Mouse (Mus musculus): ENCODE data around the gene Nat8f1.
"Not testable (repeated sequence)": the region's sequence is repeated elsewhere in the genome, so short reads cannot be mapped to it uniquely, and the experiment has no call there.

Nat8f1 gene

DNA sequence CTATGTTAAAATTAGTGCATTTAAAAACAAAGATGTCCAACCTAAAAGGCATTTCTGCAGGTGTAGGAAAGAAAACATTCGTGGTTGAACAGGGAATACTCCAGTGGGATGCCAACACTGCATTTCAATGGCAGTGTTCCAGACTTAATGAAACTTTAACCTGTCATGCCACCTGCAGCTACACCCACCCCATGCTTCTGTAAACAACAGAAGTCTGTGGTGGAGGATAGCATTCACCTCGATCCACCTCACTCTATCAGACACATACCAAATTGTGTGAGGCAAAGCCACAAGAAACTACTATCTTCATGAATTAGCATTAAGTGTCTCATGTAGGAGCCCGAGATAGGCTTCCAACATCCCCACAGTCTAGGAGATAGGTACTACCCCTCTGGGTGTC is 7.1 kb downstream of the Nat8f1 start:
- DNase-seq (ENCODE audit: extremely low spot score, low spot score) = no peak

DNA sequence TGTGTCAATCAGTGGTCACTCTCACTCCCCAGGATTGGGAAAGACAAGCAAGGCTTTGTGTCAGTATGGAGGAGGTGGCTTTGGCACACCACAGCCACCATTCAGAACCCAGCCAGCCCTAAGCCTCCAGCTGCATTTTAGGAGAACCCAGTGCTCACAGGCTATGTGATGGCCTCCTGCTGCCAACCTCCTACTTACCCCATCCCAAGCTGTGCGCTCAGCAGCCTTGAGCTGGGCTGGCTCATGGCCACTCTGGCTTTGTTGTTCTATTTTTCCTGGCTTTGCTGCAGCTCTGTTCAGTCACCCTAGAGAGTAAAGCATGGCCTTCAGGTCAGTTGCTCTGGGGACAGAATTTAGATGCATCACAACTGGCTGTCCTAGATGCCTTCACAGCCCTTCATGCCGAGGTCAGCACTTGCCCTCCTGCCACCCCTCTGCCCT is 8.6 kb downstream of the Nat8f1 start:
- not testable (repeated sequence) for DNase-seq (ENCODE audit: extremely low spot score, low spot score)

DNA sequence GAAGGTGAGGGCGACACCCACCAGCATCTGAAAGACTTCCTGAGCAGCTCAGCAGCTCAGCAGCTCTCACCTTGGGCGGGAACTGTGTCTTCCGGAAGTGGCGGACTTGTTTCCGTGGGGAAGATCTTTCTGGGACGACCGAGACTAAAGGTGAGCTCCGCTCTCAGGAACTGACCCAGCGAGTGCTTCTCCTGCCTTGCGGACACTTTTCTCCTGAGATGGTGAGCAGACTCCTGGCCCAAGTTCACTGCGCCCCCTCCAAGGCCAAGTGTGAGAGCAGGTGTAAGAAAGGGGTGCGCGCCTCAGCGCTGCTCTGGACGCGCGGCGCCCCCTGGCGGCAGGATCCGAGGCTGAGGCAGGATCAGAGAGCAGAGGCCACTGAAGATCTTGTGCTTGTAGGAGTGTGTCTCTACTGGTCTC is 10.8 kb downstream of the Nat8f1 start, which contains the start of gene Nat8f4:
Nat8f4 (minus strand) TSS at position 243 of the 420 bp plus-strand sequence.
- DNase-seq (ENCODE audit: extremely low spot score, low spot score) = peak; percentile 60

DNA sequence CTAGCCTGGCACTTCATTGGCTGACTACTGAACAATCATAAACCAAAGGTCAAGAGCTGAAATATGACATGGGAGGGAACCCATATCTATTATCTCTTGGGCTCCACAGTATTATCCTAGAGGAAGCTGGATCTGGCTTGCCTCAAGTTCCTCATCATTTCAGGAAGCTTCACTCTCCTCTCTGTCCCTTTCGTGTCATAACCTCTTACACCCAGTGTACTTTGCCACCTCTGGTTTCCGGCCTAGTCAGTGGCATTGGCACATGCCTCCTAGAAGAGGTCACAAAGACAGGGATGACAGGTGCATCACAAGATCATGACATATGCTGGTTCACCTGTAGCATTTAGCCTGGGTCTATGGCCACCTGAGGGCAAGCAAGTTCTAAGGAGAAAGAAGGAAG is 13.2 kb downstream of the Nat8f1 start:
- no peak for DNase-seq (ENCODE audit: extremely low spot score, low spot score)

DNA sequence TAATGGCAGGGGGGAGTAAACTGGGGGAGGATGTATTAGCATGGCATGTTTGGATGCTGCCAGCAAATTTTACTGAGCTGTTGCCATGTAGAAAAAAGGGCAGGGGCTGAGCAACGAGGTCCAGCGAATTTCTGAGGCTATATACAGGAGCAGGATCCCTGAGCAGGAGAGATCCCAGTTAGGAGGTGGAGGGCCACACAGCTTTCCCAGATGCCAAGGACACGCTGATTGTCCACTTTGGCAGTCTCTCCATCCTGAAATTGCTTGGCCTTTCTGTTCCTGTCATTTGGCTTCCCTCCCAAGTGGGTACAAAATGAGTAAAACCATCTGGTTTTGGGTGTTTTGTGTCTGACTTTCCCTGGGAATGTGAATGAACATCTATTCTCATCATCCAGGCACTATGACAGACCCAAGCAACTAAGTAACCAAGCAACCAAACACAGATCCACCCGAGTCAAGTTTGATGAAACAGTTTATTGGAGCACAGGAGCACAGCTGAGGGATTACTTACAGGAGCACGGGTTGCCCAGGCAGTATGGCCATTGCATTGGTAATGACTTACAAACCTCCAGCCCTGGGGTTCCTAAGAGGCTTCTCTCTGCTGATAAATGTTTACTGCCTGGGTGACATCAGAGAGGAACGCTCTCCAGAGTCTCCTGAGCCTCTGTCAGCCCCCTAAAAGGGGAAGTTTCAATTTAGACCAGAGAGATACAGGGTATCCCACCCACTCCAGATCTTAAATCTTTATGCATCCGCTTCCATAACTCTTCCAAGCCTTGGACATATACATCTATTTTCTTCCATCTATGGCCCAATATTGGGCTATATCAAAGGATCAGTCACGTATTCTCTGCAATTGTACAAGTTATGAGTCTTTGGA is 16.7 kb downstream of the Nat8f1 start:
- not testable (repeated sequence) for DNase-seq (ENCODE audit: extremely low spot score, low spot score)

DNA sequence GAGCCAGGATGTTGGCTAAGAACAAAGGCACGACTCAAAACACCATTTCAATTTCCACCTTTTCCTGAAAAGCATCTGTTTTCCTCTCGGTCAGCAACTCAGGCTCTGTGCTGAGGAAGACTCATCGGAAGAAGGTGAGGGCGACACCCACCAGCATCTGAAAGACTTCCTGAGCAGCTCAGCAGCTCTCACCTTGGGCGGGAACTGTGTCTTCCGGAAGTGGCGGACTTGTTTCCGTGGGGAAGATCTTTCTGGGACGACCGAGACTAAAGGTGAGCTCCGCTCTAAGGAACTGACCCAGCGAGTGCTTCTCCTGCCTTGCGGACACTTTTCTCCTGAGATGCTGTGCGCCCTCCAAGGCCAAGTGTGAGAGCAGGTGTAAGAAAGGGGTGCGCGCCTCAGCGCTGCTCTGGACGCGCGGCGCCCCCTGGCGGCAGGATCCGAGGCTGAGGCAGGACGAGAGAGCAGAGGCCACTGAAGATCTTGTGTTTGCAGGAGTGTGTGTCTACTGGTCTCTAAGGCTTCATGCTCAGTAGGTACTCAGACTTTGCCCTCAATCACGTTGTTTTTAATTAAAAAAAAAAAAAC is 20.3 kb downstream of the Nat8f1 start:
- DNase-seq (ENCODE audit: extremely low spot score, low spot score) = not testable (repeated sequence)

DNA sequence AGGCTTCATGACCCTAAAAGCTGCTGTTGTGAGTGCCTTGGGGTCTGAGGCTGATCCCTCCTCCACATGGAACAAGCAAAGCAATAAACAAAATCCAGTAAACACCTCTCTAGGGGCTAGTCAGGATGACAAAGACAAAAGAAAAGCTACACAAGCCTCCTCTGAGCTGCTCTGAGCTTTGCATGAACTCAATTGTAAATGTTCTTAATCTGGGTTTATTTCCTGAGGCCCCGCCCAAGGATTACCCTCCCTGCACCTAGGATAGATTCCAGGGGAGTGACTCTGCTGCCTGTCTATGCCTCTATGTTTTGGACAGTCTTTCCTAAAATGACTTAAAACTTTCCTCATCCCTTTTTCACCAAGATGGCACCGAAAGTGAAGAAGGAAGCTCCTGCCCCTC is 26.5 kb downstream of the Nat8f1 start:
- DNase-seq (ENCODE audit: extremely low spot score, low spot score) = peak; percentile 1

DNA sequence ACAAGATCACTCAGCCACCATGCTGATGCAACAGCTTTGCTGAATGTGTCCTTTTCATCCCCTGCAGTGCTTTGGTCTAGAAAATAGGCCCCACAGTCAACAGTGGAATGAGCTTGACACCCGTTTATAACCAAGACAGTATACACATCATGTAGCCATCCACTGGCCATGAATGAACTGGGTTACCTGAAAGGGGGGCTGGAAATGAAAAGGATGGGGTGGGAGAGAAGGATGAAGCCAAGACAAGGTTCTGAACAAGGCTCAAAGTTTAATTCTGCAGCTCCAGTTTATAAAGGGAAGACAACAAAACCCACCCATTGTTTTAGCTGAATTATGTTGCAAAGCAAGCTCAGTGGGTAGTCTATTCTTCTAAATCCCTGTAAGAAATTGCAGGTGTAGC is 31.2 kb downstream of the Nat8f1 start:
- peak; percentile 3 for DNase-seq (ENCODE audit: extremely low spot score, low spot score)

DNA sequence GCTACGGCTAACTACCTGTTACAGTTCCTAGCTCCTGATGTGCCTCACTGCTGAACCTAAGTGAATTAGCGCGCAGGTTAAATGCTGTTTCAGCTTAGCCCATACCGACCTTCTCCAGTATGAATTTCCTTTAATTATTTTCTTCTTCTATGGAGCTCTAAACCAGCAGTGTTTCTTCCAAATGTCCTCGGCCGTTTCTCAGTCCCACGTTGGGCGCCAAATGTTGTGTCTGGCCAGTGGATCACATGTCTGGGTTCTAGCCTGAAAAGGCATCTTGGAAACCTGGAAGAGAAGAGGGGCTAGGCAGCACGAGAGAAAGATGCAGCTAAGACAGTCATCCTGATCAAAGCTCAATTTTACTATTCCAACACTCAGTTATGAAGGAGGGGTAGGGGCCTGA is 32.2 kb downstream of the Nat8f1 start:
- DNase-seq (ENCODE audit: extremely low spot score, low spot score) = not testable (repeated sequence)

DNA sequence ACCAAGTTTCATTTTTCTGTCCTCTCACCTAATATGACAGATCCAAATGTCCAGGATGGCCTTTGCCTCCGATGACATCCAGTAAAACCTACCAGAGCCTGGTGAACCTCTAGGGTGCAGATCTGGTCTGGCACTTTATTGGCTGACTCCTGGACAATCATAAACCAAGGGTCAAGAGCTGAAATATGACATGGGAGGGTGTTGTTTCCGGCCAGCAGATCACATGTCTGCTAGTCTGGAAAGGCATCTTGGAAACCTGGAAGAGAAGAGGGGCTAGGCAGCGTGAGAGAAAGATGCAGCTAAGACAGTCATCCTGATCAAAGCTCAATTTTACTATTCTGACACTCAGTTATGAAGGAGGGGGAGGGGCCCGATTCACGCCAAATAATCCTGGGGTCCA is 46.5 kb downstream of the Nat8f1 start, which contains the start of gene Nat8f2:
Nat8f2 (minus strand) TSS at position 153 of the 400 bp plus-strand sequence.
- DNase-seq (ENCODE audit: extremely low spot score, low spot score) = not testable (repeated sequence)

DNA sequence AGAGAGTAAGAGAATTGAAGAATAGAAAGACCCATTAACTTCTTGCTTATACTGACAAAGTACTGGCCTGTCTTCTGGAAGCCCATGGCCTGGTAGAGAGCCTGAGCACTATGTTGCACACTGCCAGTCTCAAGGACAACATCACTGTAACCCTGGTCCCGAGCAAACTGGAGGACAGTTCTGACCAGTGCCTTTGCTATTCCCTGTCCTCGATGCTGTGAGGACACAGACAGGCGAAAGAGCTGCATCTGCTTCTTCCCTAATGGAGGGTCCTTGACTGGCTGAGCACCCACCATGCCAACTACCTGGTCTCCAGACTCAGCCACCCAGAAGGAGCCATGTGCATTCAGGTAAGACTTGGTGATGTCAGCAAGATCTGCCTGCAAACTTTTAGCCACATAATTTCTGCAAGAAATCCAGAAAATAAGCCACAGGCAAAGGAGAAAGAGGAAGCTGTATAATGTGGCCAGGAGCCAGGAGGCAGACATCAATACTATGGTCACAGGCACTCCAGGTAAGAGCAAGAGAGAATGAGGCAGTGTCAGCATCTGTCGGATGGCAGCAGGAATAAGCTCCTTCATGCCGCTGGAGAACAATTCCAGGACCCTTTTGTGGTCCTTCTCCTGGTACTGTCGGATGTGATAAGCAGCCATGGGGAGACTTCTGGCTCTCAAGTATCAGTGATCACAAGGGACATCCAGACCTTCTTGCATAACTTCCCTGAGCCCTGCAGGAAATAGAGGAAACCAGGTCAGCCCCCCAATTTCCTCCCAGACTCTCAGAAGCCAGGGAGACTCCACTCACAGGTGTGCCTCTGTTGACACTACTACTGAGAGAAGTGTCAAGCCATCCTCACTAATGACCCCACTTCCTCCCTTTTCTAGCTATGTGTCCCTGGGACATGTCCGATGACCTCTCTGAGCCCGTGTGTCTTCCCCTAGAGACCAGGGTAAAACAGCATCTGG is 47.5 kb downstream of the Nat8f1 start:
- DNase-seq (ENCODE audit: extremely low spot score, low spot score) = peak; percentile 7

DNA sequence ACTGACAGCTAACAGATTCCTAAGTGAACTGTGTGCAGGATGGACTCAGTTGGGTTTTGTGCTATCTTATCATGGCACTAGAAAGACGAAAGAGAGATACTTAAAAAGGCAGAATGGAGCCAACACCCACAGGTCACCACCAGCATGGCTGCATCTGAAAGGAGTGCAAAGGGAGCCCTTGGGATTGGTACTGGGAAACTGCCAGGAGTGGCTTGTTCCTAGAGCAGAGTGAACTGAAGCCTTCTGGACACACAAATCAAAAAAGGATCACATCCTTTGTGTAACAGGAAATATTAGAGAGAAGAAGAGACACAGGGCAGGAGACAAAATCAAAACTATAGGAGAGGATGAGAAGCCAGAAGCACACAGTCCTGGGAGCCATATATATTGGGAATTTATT is 48.5 kb downstream of the Nat8f1 start:
- peak; percentile 3 for DNase-seq (ENCODE audit: extremely low spot score, low spot score)

DNA sequence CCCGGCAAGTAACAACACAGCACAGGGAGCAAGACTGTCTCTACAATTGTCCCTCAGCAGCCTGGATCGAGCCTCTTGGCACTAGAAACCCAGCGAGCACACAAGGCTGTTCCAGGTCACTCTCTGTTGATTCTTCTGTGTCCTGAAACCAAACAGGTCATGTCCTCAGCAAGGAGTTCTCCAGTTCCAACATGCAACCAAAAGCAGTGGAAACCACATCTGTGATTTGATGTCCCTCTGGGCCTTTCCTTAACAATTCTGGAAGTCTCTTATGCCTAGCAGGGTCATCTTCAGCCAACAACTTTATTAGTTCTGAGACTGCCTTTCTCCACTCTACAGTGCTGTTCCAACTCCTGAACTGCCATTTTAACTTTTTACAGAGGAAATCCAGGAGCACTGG is 49.3 kb downstream of the Nat8f1 start:
- peak; percentile 9 for DNase-seq (ENCODE audit: extremely low spot score, low spot score)

DNA sequence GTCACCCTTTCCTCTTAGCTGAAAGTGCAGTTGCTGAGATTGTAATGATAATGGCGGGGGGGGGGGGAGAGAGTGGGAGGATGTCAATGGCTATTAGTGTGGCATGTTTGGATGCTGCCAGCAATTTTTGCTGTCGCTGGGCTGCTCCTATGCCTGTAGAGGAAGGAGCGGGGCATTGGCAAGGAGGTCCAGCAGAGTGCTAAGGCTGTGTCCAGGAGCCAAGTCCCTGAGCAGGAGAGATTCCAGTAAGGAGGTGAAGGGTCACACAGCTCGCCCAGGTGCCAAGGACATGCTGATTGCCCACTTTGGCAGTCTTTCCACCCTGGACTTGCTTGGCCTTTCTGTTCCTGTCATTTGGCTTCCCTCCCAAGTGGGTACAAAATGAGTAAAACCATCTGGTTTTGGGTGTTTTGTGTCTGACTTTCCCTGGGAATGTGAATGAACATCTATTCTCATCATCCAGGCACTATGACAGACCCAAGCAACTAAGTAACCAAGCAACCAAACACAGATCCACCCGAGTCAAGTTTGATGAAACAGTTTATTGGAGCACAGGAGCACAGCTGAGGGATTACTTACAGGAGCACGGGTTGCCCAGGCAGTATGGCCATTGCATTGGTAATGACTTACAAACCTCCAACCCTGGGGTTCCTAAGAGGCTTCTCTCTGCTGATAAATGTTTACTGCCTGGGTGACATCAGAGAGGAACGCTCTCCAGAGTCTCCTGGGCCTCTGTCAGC is 50.4 kb downstream of the Nat8f1 start:
- peak; percentile 10 for DNase-seq (ENCODE audit: extremely low spot score, low spot score)

DNA sequence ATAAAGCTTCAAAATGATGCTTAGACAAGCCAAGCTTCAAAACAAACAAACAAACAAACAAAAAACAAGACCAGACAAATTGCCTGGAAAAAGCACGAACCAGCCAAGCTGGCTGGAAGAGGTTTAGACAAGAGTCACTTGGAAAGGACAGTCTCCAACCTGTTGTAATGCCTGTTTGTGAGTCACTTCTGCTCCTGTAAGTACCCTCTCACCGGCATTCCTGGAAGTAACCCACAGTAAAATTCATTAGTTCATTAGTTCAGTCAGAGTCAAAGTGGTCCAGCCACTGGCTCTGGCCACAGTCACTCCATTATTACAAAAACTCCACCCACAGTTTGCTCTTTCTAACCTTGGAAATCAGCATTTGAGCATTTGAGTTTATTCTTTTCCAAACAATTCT is 51.6 kb downstream of the Nat8f1 start:
- DNase-seq (ENCODE audit: extremely low spot score, low spot score) = peak; percentile 1

DNA sequence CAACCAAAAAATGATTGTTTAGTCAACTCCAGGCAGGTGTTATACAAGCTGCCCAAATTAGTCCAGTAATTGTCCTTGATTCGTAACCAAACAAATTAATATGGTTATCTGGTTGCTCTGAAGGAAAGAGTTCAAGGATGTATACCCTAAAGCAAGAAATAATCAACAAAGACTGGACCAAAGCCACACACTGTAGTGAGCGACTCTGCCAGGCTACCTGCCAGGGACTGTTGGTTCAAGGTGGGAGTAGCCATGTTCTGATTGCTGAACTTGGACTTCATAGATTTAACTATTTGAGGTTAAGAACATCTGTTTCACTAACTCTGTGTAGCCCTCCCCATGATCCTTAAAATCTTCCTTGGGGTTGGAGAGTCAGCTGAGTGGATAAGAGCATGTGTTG is 52.4 kb downstream of the Nat8f1 start:
- no peak for DNase-seq (ENCODE audit: extremely low spot score, low spot score)

DNA sequence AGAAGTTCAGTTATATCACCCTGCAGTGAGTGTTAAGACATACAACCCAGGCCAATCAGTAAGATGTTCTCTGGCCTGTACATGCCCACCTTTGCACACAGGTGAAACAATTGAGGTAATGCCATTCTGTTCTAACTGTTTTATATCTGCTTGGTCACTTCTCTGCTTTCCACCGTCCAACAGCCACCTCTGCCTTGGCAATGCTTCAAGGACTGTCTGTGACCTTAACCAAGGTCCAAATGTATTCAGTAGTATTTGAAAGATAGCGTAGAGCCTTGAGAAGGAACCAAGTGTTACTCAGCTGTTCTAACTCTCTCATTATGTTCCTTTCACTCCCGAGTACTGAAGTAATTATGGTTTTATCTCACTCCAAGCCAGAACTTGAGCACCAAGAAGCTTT is 52.9 kb downstream of the Nat8f1 start:
- no peak for DNase-seq (ENCODE audit: extremely low spot score, low spot score)

DNA sequence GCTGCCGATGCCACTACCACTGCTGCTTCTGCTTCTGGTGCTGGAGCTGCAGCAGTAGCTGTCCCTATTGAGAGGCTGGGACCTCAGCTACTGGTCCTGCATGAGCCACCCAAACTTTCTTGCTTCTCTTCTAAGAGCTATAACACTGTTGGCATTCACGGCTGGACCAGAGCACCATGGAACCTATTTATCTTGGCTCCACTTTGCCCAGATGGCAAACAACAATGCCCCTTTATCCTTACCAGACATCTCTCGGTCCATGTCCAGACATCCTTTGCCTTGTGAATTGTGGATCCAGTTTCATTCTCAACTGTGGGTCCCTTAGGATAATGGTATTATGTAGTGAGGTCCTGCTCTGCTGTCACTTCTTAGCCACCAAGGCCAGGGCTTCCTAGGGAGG is 54.2 kb downstream of the Nat8f1 start:
- no peak for DNase-seq (ENCODE audit: extremely low spot score, low spot score)

Measured in neural tube, embryonic 10.5 days (tissue).